In genomic region chr19:37174716-37175435, GRCm38 (mm10) we compare ENCODE assay signal across 8 mouse cellular contexts. TPM values are rescaled to one million over a fixed set of nuclear protein-coding genes. Genes with fewer than 3 reads are reported as not detected.
DNase-seq lines count a peak whose midpoint lies in the region; ATAC-seq lines count a peak whose summit lies in the region.

No protein-coding gene starts in this region.

- H3K4me1 ChIP-seq in hindbrain, embryonic 16.5 days (ENCODE audit: control insufficient read depth, insufficient read depth, low read depth, low read length): peaks cover 14% of the 10 kb centered on the region

- H3K36me3 ChIP-seq in hindbrain, embryonic 16.5 days (ENCODE audit: control insufficient read depth, insufficient read depth, low read length): no peaks in the 10 kb centered on the region
- H3K36me3 ChIP-seq in macrophage (ENCODE audit: inconsistent target): no peaks in the 10 kb centered on the region

- peak overlapping the region; percentile 86 for H3K27ac ChIP-seq in hindbrain, embryonic 16.5 days (ENCODE audit: low read depth, low read length)
- H3K27ac ChIP-seq in macrophage: peak overlapping the region; percentile 78

- H3K4me2 ChIP-seq in hindbrain, embryonic 16.5 days (ENCODE audit: low read length): peak overlapping the region; percentile 96

- DNase-seq in Muller cell, postnatal 12 days (ENCODE audit: inconsistent ontology term): peak; percentile 80
- peak; percentile 74 to 75 for DNase-seq in cerebellum, postnatal 10 days
- peak; percentile 69 for DNase-seq in gastrocnemius, adult 18-20 months (ENCODE audit: low spot score)
- peak; percentile 56 to 62 for DNase-seq in left cerebral cortex, adult 8-10 months (ENCODE audit: low spot score in 2 of 2)
- peak; percentile 70 to 78 for DNase-seq in right cerebral cortex, postnatal 10 days (ENCODE audit: low spot score in 2 of 2)
- peak; percentile 71 for DNase-seq in yolk sac, embryonic 10.5 days (ENCODE audit: low spot score)

- peaks cover 43% of the 10 kb centered on the region; the same call in 1 of the 2 replicates for H3K79me2 ChIP-seq in macrophage (ENCODE audit: inconsistent target)

- ATAC-seq in hindbrain, embryonic 16.5 days: peak; percentile 63

- H3K9me3 ChIP-seq in hindbrain, embryonic 16.5 days (ENCODE audit: control insufficient read depth, low read length): no peaks in the 10 kb centered on the region

- H3K27me3 ChIP-seq in hindbrain, embryonic 16.5 days (replicated peaks; ENCODE audit: control insufficient read depth, insufficient read depth, low read length): no peaks in the 10 kb centered on the region

- peak overlapping the region; percentile 77 for H3K9ac ChIP-seq in hindbrain, embryonic 16.5 days (ENCODE audit: low read depth, low read length)

- under 1% methylated on average over 36 of the region's 36 CpGs for WGBS in hindbrain, embryonic 16.5 days
- 1% methylated on average over 36 of the region's 36 CpGs for WGBS in macrophage (ENCODE audit: missing documents)

- H3K4me3 ChIP-seq in hindbrain, embryonic 16.5 days (ENCODE audit: low read length): peak overlapping the region; percentile 62
- peak overlapping the region; percentile 60 for H3K4me3 ChIP-seq in macrophage (ENCODE audit: inconsistent target)

RNA-seq across cellular contexts. Expression of gene March5, which starts 32.5 kb away (rescaled TPM):
- total RNA-seq in gastrocnemius, adult 18-20 months (2021): 10 to 100 TPM; 74.3 to 83.1 TPM
- polyA plus RNA-seq in hindbrain, embryonic 16.5 days (2015; fragmentation: Nextera tagmentation; extraction: Ambion mirVana): 82.7 and 83.2 TPM in 2 replicates
- total RNA-seq in left cerebral cortex, adult 8-10 months (2022): 10 to 100 TPM; 78.2 to 89.8 (median 82.3) TPM
- total RNA-seq in macrophage (2018; cell fraction: chromatin; rRNA removed): 100 to 1,000 TPM in 19 of 26 experiments, 10 to 100 TPM in 7; 68.0 to 379 (median 161) TPM
- total RNA-seq in macrophage (2018; cell fraction: cytosol; rRNA removed): 100 to 1,000 TPM in 23 of 26 experiments, 10 to 100 TPM in 3; 98.1 to 272 (median 196) TPM
- 100 to 1,000 TPM in 25 of 26 experiments, 10 to 100 TPM in 1; 88.0 to 420 (median 192) TPM for total RNA-seq in macrophage (2018; cell fraction: nucleus; rRNA removed)
- polyA plus RNA-seq in macrophage (2018): 78.5 to 135 TPM (median 91.9 TPM) in 3 replicates

RNA-seq across cellular contexts. Expression of gene Cpeb3, which starts 33.5 kb away (rescaled TPM):
- total RNA-seq in gastrocnemius, adult 18-20 months (2021): 10 to 100 TPM; 59.2 to 64.4 TPM
- 10.4 and 10.9 TPM in 2 replicates for polyA plus RNA-seq in hindbrain, embryonic 16.5 days (2015; fragmentation: Nextera tagmentation; extraction: Ambion mirVana)
- 10 to 100 TPM; 83.3 to 89.9 (median 85.4) TPM for total RNA-seq in left cerebral cortex, adult 8-10 months (2022)
- total RNA-seq in macrophage (2018; cell fraction: chromatin; rRNA removed): 100 to 1,000 TPM in 6 of 26 experiments, 10 to 100 TPM in 18, 1 to 10 TPM in 2; 8.1 to 132 (median 57.2) TPM
- total RNA-seq in macrophage (2018; cell fraction: cytosol; rRNA removed): 10 to 100 TPM in 21 of 26 experiments, 1 to 10 TPM in 5; 5.9 to 38.3 (median 17.0) TPM
- total RNA-seq in macrophage (2018; cell fraction: nucleus; rRNA removed): 100 to 1,000 TPM in 1 of 26 experiments, 10 to 100 TPM in 24, 1 to 10 TPM in 1; 9.2 to 104 (median 28.1) TPM
- polyA plus RNA-seq in macrophage (2018): 7.8 to 16.1 TPM (median 11.7 TPM) in 3 replicates

Comparison
In these comparisons a context has a peak if more than half of its experiments do, and no peak if none do; other contexts are left out.
1. Peak in every context shown above with its lines: DNase-seq, ATAC-seq, H3K4me3 ChIP-seq and H3K27ac ChIP-seq.